ENCODE assay signal across 22 mouse cellular contexts in genomic region chr19:38539338-38539737, GRCm38 (mm10). TPM values are rescaled to one million over a fixed set of nuclear protein-coding genes. Genes with fewer than 3 reads are reported as not detected.
DNase-seq lines count a peak whose midpoint lies in the region; ATAC-seq lines count a peak whose summit lies in the region.
"Had no signal": no experiment of that assay in that cellular context is flagged by ENCODE, and none has a peak within 500 bp of the region (broad histone marks: within the 10 kb centered on the region; RNA-seq: fewer than 3 reads in every experiment).

No protein-coding gene starts in this region.

- H3K4me3 ChIP-seq in embryonic facial prominence, embryonic 14.5 days (ENCODE audit: low read depth, low read length): no peak overlapping the region
- no peak overlapping the region for H3K4me3 ChIP-seq in embryonic facial prominence, embryonic 10.5 days
- no peak overlapping the region for H3K4me3 ChIP-seq in heart, embryonic 10.5 days
- no peak overlapping the region for H3K4me3 ChIP-seq in limb, embryonic 10.5 days
- H3K4me3 ChIP-seq: heart, embryonic 13.5 days; hindbrain, embryonic 15.5 days; liver, embryonic 15.5 days; lung, embryonic 15.5 days had no signal

- no peaks in the 10 kb centered on the region for H3K9me3 ChIP-seq in embryonic facial prominence, embryonic 14.5 days (ENCODE audit: control insufficient read depth, low read length)
- H3K9me3 ChIP-seq in embryonic facial prominence, embryonic 10.5 days: no peaks in the 10 kb centered on the region
- no peaks in the 10 kb centered on the region for H3K9me3 ChIP-seq in heart, embryonic 10.5 days
- H3K9me3 ChIP-seq in limb, embryonic 10.5 days (replicated peaks): no peaks in the 10 kb centered on the region
- H3K9me3 ChIP-seq: heart, embryonic 13.5 days; hindbrain, embryonic 15.5 days; liver, embryonic 15.5 days; lung, embryonic 15.5 days had no signal

- H3K27me3 ChIP-seq in embryonic facial prominence, embryonic 14.5 days (replicated peaks; ENCODE audit: control insufficient read depth, insufficient read depth, low read length): no peaks in the 10 kb centered on the region
- no peaks in the 10 kb centered on the region for H3K27me3 ChIP-seq in embryonic facial prominence, embryonic 10.5 days (replicated peaks; ENCODE audit: low read depth, poor library complexity, severe bottlenecking)
- no peaks in the 10 kb centered on the region for H3K27me3 ChIP-seq in heart, embryonic 10.5 days (ENCODE audit: insufficient read depth, poor library complexity, severe bottlenecking)
- no peaks in the 10 kb centered on the region for H3K27me3 ChIP-seq in limb, embryonic 10.5 days (ENCODE audit: low read depth, poor library complexity, severe bottlenecking)
- H3K27me3 ChIP-seq: heart, embryonic 13.5 days; hindbrain, embryonic 15.5 days; liver, embryonic 15.5 days; lung, embryonic 15.5 days had no signal

- H3K9ac ChIP-seq in embryonic facial prominence, embryonic 14.5 days (ENCODE audit: low read depth, low read length): no peak overlapping the region
- H3K9ac ChIP-seq: forebrain, postnatal 0 days; heart, embryonic 13.5 days; hindbrain, embryonic 15.5 days; liver, embryonic 15.5 days; lung, embryonic 15.5 days had no signal

- DNase-seq in embryonic facial prominence, embryonic 14.5 days (ENCODE audit: low spot score): peak; percentile 40
- no peak for DNase-seq in embryonic facial prominence, embryonic 10.5 days (ENCODE audit: low spot score)
- DNase-seq in heart, adult 18-20 months: peak; percentile 31 to 67
- no peak for DNase-seq in heart, embryonic 10.5 days (ENCODE audit: low spot score)
- DNase-seq in limb, embryonic 10.5 days (ENCODE audit: low spot score): no peak
- peak; percentile 80 for DNase-seq in skeletal muscle tissue, adult 2 months (ENCODE audit: low read depth, low spot score)
- no peak for DNase-seq in thymus, postnatal 36 days
- DNase-seq: adrenal gland, postnatal 10 days; cerebellum, adult 9-10 months; forebrain, postnatal 0 days; kidney, adult 8-10 months; kidney, postnatal 14 days; liver; lung, postnatal 36 days; midbrain, embryonic 14.5 days; spleen, adult 18-20 months had no signal

- no peaks in the 10 kb centered on the region for H3K4me1 ChIP-seq in embryonic facial prominence, embryonic 14.5 days (ENCODE audit: control insufficient read depth, insufficient read depth, low read length)
- 0 out of 2 replicates have a peak, but pooled peaks cover 9% of the 10 kb centered on the region for H3K4me1 ChIP-seq in embryonic facial prominence, embryonic 10.5 days
- no peaks in the 10 kb centered on the region for H3K4me1 ChIP-seq in heart, embryonic 10.5 days
- H3K4me1 ChIP-seq in limb, embryonic 10.5 days: peaks cover 37% of the 10 kb centered on the region
- H3K4me1 ChIP-seq: heart, embryonic 13.5 days; hindbrain, embryonic 15.5 days; liver, embryonic 15.5 days; lung, embryonic 15.5 days had no signal

- no peak for ATAC-seq in embryonic facial prominence, embryonic 14.5 days (ENCODE audit: low read depth)
- ATAC-seq: forebrain, postnatal 0 days had no signal

- WGBS in embryonic facial prominence, embryonic 14.5 days: 66% methylated on average over 3 of the region's 3 CpGs
- 73% methylated on average over 3 of the region's 3 CpGs for WGBS in embryonic facial prominence, embryonic 10.5 days
- 73% methylated on average over 3 of the region's 3 CpGs for WGBS in heart, embryonic 10.5 days
- WGBS in limb, embryonic 10.5 days: 72% methylated on average over 3 of the region's 3 CpGs

- H3K4me2 ChIP-seq in embryonic facial prominence, embryonic 14.5 days (ENCODE audit: low read depth, low read length): no peak overlapping the region
- H3K4me2 ChIP-seq: heart, embryonic 13.5 days; hindbrain, embryonic 15.5 days; liver, embryonic 15.5 days; lung, embryonic 15.5 days had no signal

- no peaks in the 10 kb centered on the region for H3K36me3 ChIP-seq in embryonic facial prominence, embryonic 14.5 days (ENCODE audit: control insufficient read depth, insufficient read depth, low read length)
- no peaks in the 10 kb centered on the region for H3K36me3 ChIP-seq in embryonic facial prominence, embryonic 10.5 days (replicated peaks)
- no peaks in the 10 kb centered on the region for H3K36me3 ChIP-seq in heart, embryonic 10.5 days
- H3K36me3 ChIP-seq in limb, embryonic 10.5 days: no peaks in the 10 kb centered on the region
- H3K36me3 ChIP-seq: heart, embryonic 13.5 days; hindbrain, embryonic 15.5 days; liver, embryonic 15.5 days; lung, embryonic 15.5 days had no signal

- H3K27ac ChIP-seq in embryonic facial prominence, embryonic 14.5 days (replicated peaks; ENCODE audit: low read depth, low read length): no peak overlapping the region
- H3K27ac ChIP-seq in embryonic facial prominence, embryonic 10.5 days (replicated peaks): no peak overlapping the region
- no peak overlapping the region for H3K27ac ChIP-seq in heart, embryonic 10.5 days
- H3K27ac ChIP-seq in limb, embryonic 10.5 days: peak overlapping the region; percentile 66; the same call in 1 of the 2 replicates
- H3K27ac ChIP-seq: heart, embryonic 13.5 days; hindbrain, embryonic 15.5 days; liver, embryonic 15.5 days; lung, embryonic 15.5 days had no signal

RNA-seq across cellular contexts. Expression of gene Plce1, which starts 58.4 kb away (rescaled TPM):
- 8.9 and 10.8 TPM in 2 replicates for polyA plus RNA-seq in embryonic facial prominence, embryonic 14.5 days (2014; fragmentation: Nextera tagmentation; extraction: Ambion mirVana)
- polyA plus RNA-seq in embryonic facial prominence, embryonic 10.5 days (2016; fragmentation: Nextera tagmentation; extraction: Ambion mirVana): 2.3 and 2.7 TPM in 2 replicates
- 10 to 100 TPM; 16.2 to 17.0 TPM for total RNA-seq in heart, adult 18-20 months (2021)
- 3.6 and 4.2 TPM in 2 replicates for polyA plus RNA-seq in heart, embryonic 10.5 days (2016; fragmentation: Nextera tagmentation; extraction: Ambion mirVana)
- 1.6 and 2.6 TPM in 2 replicates for polyA plus RNA-seq in limb, embryonic 10.5 days (2016; fragmentation: Nextera tagmentation; extraction: Ambion mirVana)
- total RNA-seq: hematopoietic stem cell, adult 5-6 weeks; megakaryocyte-erythroid progenitor cell, adult 5-6 weeks had no signal

Comparison
In these comparisons a context has a peak if more than half of its experiments do, and no peak if none do; other contexts are left out.
1. DNase-seq: peak in embryonic facial prominence, embryonic 14.5 days (single experiment), heart, adult 18-20 months (2 of 2) and skeletal muscle tissue, adult 2 months (single experiment); none in embryonic facial prominence, embryonic 10.5 days (single experiment), heart, embryonic 10.5 days (single experiment), limb, embryonic 10.5 days (single experiment) and thymus, postnatal 36 days (0 of 2).